Mouse (Mus musculus) bone marrow, adult 2 months (tissue): ENCODE measurements around the gene Ubiad1. TPM values are rescaled to one million over a fixed set of nuclear protein-coding genes. Genes with fewer than 3 reads are reported as not detected.

Experiments used
- H3K27ac ChIP-seq: fragments of 200-500 bp; 2 replicates; pipeline ENCODE4 v1.5.1; 2012; ENCODE audit warnings: low read depth, mild to moderate bottlenecking, control low read depth, inconsistent platforms, low read length; ENCODE audit not compliant: control insufficient read depth, poor library complexity, insufficient read depth
- H3K4me1 ChIP-seq: fragments of 200-500 bp; 2 replicates; pipeline ENCODE4 v1.6.1; 2011; ENCODE audit warnings: low read length; ENCODE audit not compliant: control insufficient read depth, insufficient read depth
- H3K4me3 ChIP-seq: fragments of 200-500 bp; replicated peaks from 2 replicates; pipeline ENCODE3; 2011; ENCODE audit warnings: mild to moderate bottlenecking, low read depth, low read length, control low read depth; ENCODE audit not compliant: control insufficient read depth
- CTCF ChIP-seq: fragments of 200-500 bp; IDR thresholded peaks from 2 replicates; pipeline ENCODE4 v1.5.1; 2011; ENCODE audit warnings: low read length, control low read depth; ENCODE audit not compliant: control insufficient read depth, insufficient read depth
- POLR2A ChIP-seq: fragments of 200-500 bp; IDR thresholded peaks from 2 replicates; pipeline ENCODE4 v1.6.1; 2011; ENCODE audit warnings: low read depth, mild to moderate bottlenecking, control low read depth, low read length, borderline replicate concordance; ENCODE audit not compliant: control insufficient read depth
- WGBS: fragments of 180-500 bp; shearing (Covaris S2); methylation state at CpG from one replicate; pipeline ENCODE4 v1.1.7; 2018; 5-methylcytosine and 5-hydroxymethylcytosine counted together
- polyA plus RNA-seq: library from polyadenylated mRNA; stranded (reverse); fragments of >200 nt; gene quantifications from 2 replicates; pipeline ENCODE4 v1.2.4, GENCODE M21; 2011; ENCODE audit warnings: low replicate concordance; ENCODE audit not compliant: missing spikeins, insufficient read depth, insufficient read length

Ubiad1 gene
- polyA plus RNA-seq, 1 experiment: 3.2 TPM

GRCm38 (mm10) chr4:148442598-148442997 is 2.0 kb downstream of the Ubiad1 start:
- no peaks in the 10 kb centered on the region; the same call in 1 of the 2 replicates for H3K4me1 ChIP-seq
- H3K27ac ChIP-seq: no peak overlapping the region
- TF ChIP-seq POLR2A: no peak
- TF ChIP-seq CTCF: no peak
- WGBS: 90% methylated on average over 7 of the region's 7 CpGs
- no peak overlapping the region for H3K4me3 ChIP-seq

- no peak for TF ChIP-seq CTCF
- TF ChIP-seq POLR2A: no peak
- H3K4me1 ChIP-seq: no peaks in the 10 kb centered on the region; the same call in 1 of the 2 replicates
- WGBS: 83% methylated on average over 5 of the region's 5 CpGs
- H3K4me3 ChIP-seq: no peak overlapping the region
- H3K27ac ChIP-seq: no peak overlapping the region
Measured at GRCm38 (mm10) chr4:148441931-148442330, 2.6 kb downstream of the Ubiad1 start.

GRCm38 (mm10) chr4:148435657-148436330 is 8.8 kb downstream of the Ubiad1 start:
- TF ChIP-seq POLR2A (no peak), CTCF (no peak)
- H3K4me3 ChIP-seq: no peak overlapping the region

GRCm38 (mm10) chr4:148435106-148435505 is 9.5 kb downstream of the Ubiad1 start:
- 77% methylated on average over 3 of the region's 3 CpGs for WGBS
- peaks cover 3% of the 10 kb centered on the region for H3K4me1 ChIP-seq
- no peak overlapping the region for H3K4me3 ChIP-seq
- no peak for TF ChIP-seq POLR2A
- no peak for TF ChIP-seq CTCF
- no peak overlapping the region for H3K27ac ChIP-seq

More at GRCm38 (mm10) chr4:148435657-148436330, 8.8 kb downstream of the Ubiad1 start:
- Histone ChIP-seq H3K27ac (no peak overlapping the region), H3K4me1 (peaks cover 2% of the 10 kb centered on the region)
- 73% methylated on average over 6 of the region's 6 CpGs for WGBS

- WGBS: 83% methylated on average over 4 of the region's 4 CpGs
- Histone ChIP-seq H3K27ac (no peak overlapping the region), H3K4me3 (no peak overlapping the region), H3K4me1 (peaks cover 3% of the 10 kb centered on the region)
- TF ChIP-seq POLR2A (no peak), CTCF (no peak)
Measured at GRCm38 (mm10) chr4:148434554-148434953, 10.0 kb downstream of the Ubiad1 start.

GRCm38 (mm10) chr4:148433813-148434212 is 10.8 kb downstream of the Ubiad1 start:
- WGBS: 74% methylated on average over 5 of the region's 5 CpGs
- H3K4me1 ChIP-seq: peaks cover 3% of the 10 kb centered on the region
- no peak overlapping the region for H3K4me3 ChIP-seq
- TF ChIP-seq POLR2A (no peak), CTCF (no peak)
- no peak overlapping the region for H3K27ac ChIP-seq

GRCm38 (mm10) chr4:148433336-148433735 is 11.2 kb downstream of the Ubiad1 start:
- WGBS: 89% methylated on average over 18 of the region's 18 CpGs
- Histone ChIP-seq H3K4me3 (no peak overlapping the region), H3K27ac (no peak overlapping the region), H3K4me1 (peaks cover 3% of the 10 kb centered on the region)
- TF ChIP-seq POLR2A (no peak), CTCF (no peak)

GRCm38 (mm10) chr4:148432488-148432887 is 12.1 kb downstream of the Ubiad1 start:
- Histone ChIP-seq H3K4me3 (no peak overlapping the region), H3K4me1 (peaks cover 3% of the 10 kb centered on the region), H3K27ac (no peak overlapping the region)
- no peak for TF ChIP-seq POLR2A
- no peak for TF ChIP-seq CTCF
- 38% methylated on average over 4 of the region's 4 CpGs for WGBS
